Mouse (Mus musculus) limb, embryonic 14.5 days (tissue): Measurements from ENCODE around the gene Pou2af1. TPM values are rescaled to one million over a fixed set of nuclear protein-coding genes. Genes with fewer than 3 reads are reported as not detected.

ENCODE experiments used
- ATAC-seq: fragments of 200-750 bp; cut with Nextera tagmentation; 2 replicates; pipeline ENCODE4 v1.8.0; 2017; ENCODE audit warnings: low read depth, moderate number of reproducible peaks, moderate TSS enrichment; ENCODE audit not compliant: low FRiP score
- DNase-seq: peaks from one replicate; pipeline ENCODE4 v3.0.0-alpha.2; 2015; ENCODE audit warnings: low spot score
- H3K27ac ChIP-seq: fragments of 300-500 bp; sonication (generic); replicated peaks from 2 replicates; pipeline ENCODE4 v1.5.1; 2014; ENCODE audit warnings: low read depth, mild to moderate bottlenecking, low read length, moderate library complexity, mixed read lengths
- H3K27me3 ChIP-seq: fragments of 300-500 bp; sonication (generic); 2 replicates; pipeline ENCODE4 v1.6.1; 2014; ENCODE audit warnings: low read length, mixed read lengths; ENCODE audit not compliant: control insufficient read depth, insufficient read depth
- H3K36me3 ChIP-seq: fragments of 300-500 bp; sonication (generic); 2 replicates; pipeline ENCODE4 v1.6.1; 2014; ENCODE audit warnings: mild to moderate bottlenecking, low read length, moderate library complexity, mixed read lengths; ENCODE audit not compliant: control insufficient read depth, insufficient read depth
- H3K4me1 ChIP-seq: fragments of 300-500 bp; sonication (generic); 2 replicates; pipeline ENCODE4 v1.6.1; 2014; ENCODE audit warnings: antibody characterized with exemption, low read length, mixed read lengths; ENCODE audit not compliant: control insufficient read depth, insufficient read depth
- H3K4me2 ChIP-seq: fragments of 300-500 bp; sonication (generic); replicated peaks from 2 replicates; pipeline ENCODE4 v1.6.1; 2014; ENCODE audit warnings: low read depth, mild to moderate bottlenecking, low read length, moderate library complexity; ENCODE audit not compliant: severe bottlenecking
- H3K4me3 ChIP-seq: fragments of 300-500 bp; sonication (generic); replicated peaks from 2 replicates; pipeline ENCODE4 v1.5.1; 2014; ENCODE audit warnings: low read length
- H3K9ac ChIP-seq: fragments of 300-500 bp; sonication (generic); 2 replicates; pipeline ENCODE4 v1.6.1; 2014; ENCODE audit warnings: mild to moderate bottlenecking, low read depth, low read length, moderate library complexity; ENCODE audit not compliant: severe bottlenecking
- H3K9me3 ChIP-seq: fragments of 300-500 bp; sonication (generic); 2 replicates; pipeline ENCODE4 v1.6.1; 2016; ENCODE audit warnings: low read length; ENCODE audit not compliant: control insufficient read depth
- POLR2A ChIP-seq: fragments of 200-500 bp; IDR thresholded peaks from 2 replicates; pipeline ENCODE4 v1.8.0; 2012; ENCODE audit warnings: inconsistent platforms, mild to moderate bottlenecking, moderate library complexity, borderline replicate concordance; ENCODE audit not compliant: insufficient read depth, insufficient read length; ENCODE audit errors: extremely low read depth
- WGBS: fragments of 180-500 bp; shearing (Covaris S2); extraction: QIAGEN DNeasy Blood & Tissue Kit; methylation state at CpG from one replicate; pipeline ENCODE4 v1.1.7; 2014; 5-methylcytosine and 5-hydroxymethylcytosine counted together
- polyA plus RNA-seq, 2 experiments: library from polyadenylated mRNA; depleted of rRNA in 1 of 2; stranded (reverse) in 1 of 2; unstranded in 1 of 2; fragments of >200 nt; fragmentation: Nextera tagmentation in 1 of 2; extraction: Ambion mirVana in 1 of 2; gene quantifications; 2 replicates each; pipeline versions ENCODE4 v1.2.1 to v1.2.3; 2012 to 2014

The Pou2af1 gene
- polyA plus RNA-seq, 2 experiments: 0.07 to 0.14 TPM

DNA sequence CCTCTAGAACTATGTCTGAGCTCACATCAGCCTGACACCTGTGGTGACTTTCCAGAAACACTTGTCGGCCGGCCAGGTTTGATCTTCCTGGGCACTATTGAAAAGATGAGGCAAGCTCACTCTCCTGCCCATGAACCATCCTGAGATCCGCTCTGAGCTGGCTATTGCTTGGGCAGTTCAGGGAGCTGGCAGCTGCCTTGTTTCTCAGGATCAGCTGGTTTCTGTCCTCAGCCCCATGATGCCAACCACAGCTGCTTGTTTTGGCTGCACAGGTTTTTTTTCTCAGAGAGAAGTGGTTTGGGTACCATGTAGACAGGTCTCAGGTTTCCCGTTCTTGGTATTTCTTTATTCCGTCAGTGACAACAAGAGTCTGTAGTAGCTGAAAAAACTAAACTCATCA is 44.9 kb downstream of the Pou2af1 start:
- no peak for ATAC-seq
- no peak for TF ChIP-seq POLR2A

GRCm38 (mm10) chr9:51268852-51269251 is 55.3 kb downstream of the Pou2af1 start:
- no peak overlapping the region for H3K4me2 ChIP-seq
- H3K9me3 ChIP-seq: no peaks in the 10 kb centered on the region
- H3K9ac ChIP-seq: no peak overlapping the region
- DNase-seq (no peak), ATAC-seq (no peak)
- H3K36me3 ChIP-seq: no peaks in the 10 kb centered on the region
- no peak overlapping the region for H3K4me3 ChIP-seq
- WGBS: 52% methylated on average over 5 of the region's 5 CpGs
- no peak for TF ChIP-seq POLR2A
- no peaks in the 10 kb centered on the region for H3K4me1 ChIP-seq
- H3K27me3 ChIP-seq: no peaks in the 10 kb centered on the region
- no peak overlapping the region for H3K27ac ChIP-seq

More for the DNA sequence above, 44.9 kb downstream of the Pou2af1 start:
- no peaks in the 10 kb centered on the region for H3K9me3 ChIP-seq
- WGBS: 85% methylated on average over 5 of the region's 5 CpGs
- no peaks in the 10 kb centered on the region for H3K36me3 ChIP-seq
- H3K4me2 ChIP-seq: no peak overlapping the region
- H3K4me3 ChIP-seq: no peak overlapping the region
- no peak overlapping the region for H3K9ac ChIP-seq
- no peaks in the 10 kb centered on the region for H3K27me3 ChIP-seq
- H3K4me1 ChIP-seq: no peaks in the 10 kb centered on the region
- no peak overlapping the region for H3K27ac ChIP-seq
- no peak for DNase-seq

DNA sequence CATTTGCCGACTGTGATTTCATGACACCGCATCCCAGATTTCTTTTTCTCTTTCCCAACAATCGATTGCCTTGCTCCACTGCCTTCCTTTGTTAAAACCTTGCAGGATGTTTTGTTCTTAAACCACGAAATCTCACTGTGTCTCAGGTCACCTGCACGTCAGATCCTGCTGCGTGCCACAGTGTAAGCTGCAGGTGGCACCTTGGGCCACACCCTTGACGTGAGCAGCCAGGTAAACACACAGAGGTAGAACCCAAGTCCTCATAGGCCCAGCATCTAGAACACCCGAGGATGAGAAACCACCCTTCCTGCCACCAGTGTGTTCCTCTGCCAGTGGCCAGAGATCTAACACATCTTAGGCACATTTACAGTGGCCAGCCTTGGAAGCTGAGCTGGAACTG is 57.6 kb downstream of the Pou2af1 start:
- ATAC-seq (no peak), DNase-seq (no peak)
- Histone ChIP-seq H3K27ac (no peak overlapping the region), H3K27me3 (no peaks in the 10 kb centered on the region), H3K9ac (no peak overlapping the region), H3K4me1 (0 out of 2 replicates have a peak, but pooled peaks cover 3% of the 10 kb centered on the region), H3K9me3 (no peaks in the 10 kb centered on the region), H3K36me3 (no peaks in the 10 kb centered on the region), H3K4me2 (no peak overlapping the region), H3K4me3 (no peak overlapping the region)
- 82% methylated on average over 8 of the region's 8 CpGs for WGBS
- TF ChIP-seq POLR2A: no peak

DNA sequence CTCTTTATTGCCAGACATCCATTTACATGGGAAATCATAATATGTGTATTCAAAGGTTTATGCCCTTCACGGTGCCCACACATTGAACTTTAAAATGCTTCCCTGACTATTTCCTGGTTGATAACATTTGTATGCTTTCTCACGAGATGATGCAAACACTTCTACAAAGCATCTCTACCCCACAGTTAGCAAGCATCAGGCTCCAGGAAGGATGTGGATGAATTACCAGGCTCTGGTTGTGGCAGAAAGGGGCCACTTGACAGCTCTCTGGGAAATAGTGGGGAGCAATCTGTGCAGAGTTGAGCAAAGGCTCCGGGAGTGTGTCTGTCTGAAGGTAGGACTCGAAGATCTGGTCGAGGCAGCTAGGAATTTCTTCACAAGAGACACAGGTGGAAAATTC is 58.6 kb downstream of the Pou2af1 start:
- Histone ChIP-seq H3K9ac (no peak overlapping the region), H3K9me3 (no peaks in the 10 kb centered on the region), H3K27me3 (no peaks in the 10 kb centered on the region), H3K4me2 (no peak overlapping the region), H3K27ac (no peak overlapping the region), H3K4me1 (0 out of 2 replicates have a peak, but pooled peaks cover 3% of the 10 kb centered on the region), H3K36me3 (no peaks in the 10 kb centered on the region), H3K4me3 (no peak overlapping the region)
- WGBS: 71% methylated on average over 5 of the region's 5 CpGs
- ATAC-seq (no peak), DNase-seq (no peak)
- no peak for TF ChIP-seq POLR2A

DNA sequence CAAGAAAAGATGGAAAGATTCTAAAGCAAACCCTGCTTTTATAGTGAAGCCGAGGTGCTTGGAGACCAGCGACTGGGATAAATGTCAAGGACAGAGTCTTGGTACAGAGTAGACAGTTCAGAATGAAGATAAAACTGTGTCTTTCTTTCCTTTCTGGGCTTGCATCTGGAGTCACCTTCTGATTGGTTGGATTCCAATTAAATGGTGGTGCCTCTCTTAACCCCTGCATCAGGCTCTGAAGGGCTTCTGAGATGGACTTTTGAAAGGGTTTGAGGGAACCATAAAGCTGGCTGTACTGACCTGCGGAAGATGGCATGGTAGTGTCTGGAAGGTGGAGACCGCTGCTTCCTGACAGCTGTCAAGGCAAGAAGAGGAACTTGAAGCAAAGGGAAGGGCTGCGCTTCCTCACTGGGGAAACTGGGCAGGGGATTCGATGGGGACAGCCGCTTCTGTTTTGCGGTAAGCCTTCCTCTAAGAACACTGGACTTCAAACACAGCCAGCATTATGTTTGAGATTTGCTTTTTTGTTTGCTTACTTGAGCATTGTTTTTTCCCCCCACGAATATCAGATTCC is 60.2 kb downstream of the Pou2af1 start:
- no peaks in the 10 kb centered on the region for H3K9me3 ChIP-seq
- no peak for TF ChIP-seq POLR2A
- no peak overlapping the region for H3K4me3 ChIP-seq
- H3K27me3 ChIP-seq: no peaks in the 10 kb centered on the region
- no peak overlapping the region for H3K9ac ChIP-seq
- H3K36me3 ChIP-seq: no peaks in the 10 kb centered on the region
- WGBS: 57% methylated on average over 9 of the region's 9 CpGs
- H3K27ac ChIP-seq: no peak overlapping the region
- no peak for ATAC-seq
- H3K4me1 ChIP-seq: peaks cover 11% of the 10 kb centered on the region
- no peak overlapping the region for H3K4me2 ChIP-seq
- no peak for DNase-seq
